Mouse (Mus musculus): ENCODE measurements at regions not wholly inside any gene's neighbourhood (a gene's known extent, or its start where the extent isn't known, plus 50 kb on each side); places are given as distances from the start of the nearest gene placed in this dataset.

GRCm38 (mm10) chr2:95053866-95054265, 615.9 kb upstream of the Api5 start:
- H3K4me1 ChIP-seq (ENCODE audit: insufficient read depth): no peaks in the 10 kb centered on the region
- no peaks in the 10 kb centered on the region for H3K36me3 ChIP-seq (ENCODE audit: insufficient read depth)
- 85% methylated on average over 3 of the region's 3 CpGs for WGBS
- no peak overlapping the region for H3K27ac ChIP-seq (ENCODE audit: low read depth, low read length)
- TF ChIP-seq CTCF (IDR thresholded peaks at IDR 0.05; ENCODE audit: low read depth): no peak
- H3K27me3 ChIP-seq (ENCODE audit: insufficient read depth, low read length): no peaks in the 10 kb centered on the region
- H3K4me3 ChIP-seq (ENCODE audit: low read depth, low read length): no peak overlapping the region
- H3K9me3 ChIP-seq (ENCODE audit: low read length): no peaks in the 10 kb centered on the region
- no peak for ATAC-seq
- no peak overlapping the region for H3K4me2 ChIP-seq (ENCODE audit: low read depth)
- no peak overlapping the region for H3K9ac ChIP-seq
- no peak for DNase-seq
